ENCODE assay signal across 13 mouse cellular contexts in the genomic region with DNA sequence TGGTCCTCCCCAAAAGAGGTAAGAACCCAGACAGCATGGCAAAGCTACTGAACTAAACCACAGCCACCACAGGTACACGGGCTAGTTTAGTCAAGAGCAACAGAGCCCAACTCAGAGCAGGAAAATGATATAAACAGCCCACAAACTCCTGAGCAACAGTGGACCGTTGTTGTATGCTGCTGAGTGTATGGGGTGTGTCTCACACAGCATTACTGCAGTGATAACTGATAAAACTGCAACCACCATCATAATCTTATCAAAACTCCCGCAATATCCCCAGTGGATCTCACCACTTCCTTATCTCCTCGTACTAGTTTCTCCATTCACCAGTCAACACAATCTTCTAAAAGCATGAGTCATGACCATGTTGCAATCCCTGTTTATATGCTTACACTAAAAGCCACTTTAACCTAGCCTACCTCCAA. TPM values are rescaled to one million over a fixed set of nuclear protein-coding genes. Genes with fewer than 3 reads are reported as not detected.
DNase-seq lines count a peak whose midpoint lies in the region; ATAC-seq and TF ChIP-seq lines count a peak whose summit lies in the region.
"Had no signal": no experiment of that assay in that cellular context is flagged by ENCODE, and none has a peak within 500 bp of the region (broad histone marks: within the 10 kb centered on the region; RNA-seq: fewer than 3 reads in every experiment).

No protein-coding gene starts in this region.

- no peak for DNase-seq in heart, postnatal 10 days
- DNase-seq in MEL (ENCODE audit: low read depth, low spot score): peak; percentile 92
- no peak for DNase-seq in urinary bladder, postnatal 4 days (ENCODE audit: low spot score in 2 of 2)
- no peak for DNase-seq in cerebellum, postnatal 14 days
- no peak for DNase-seq in right cerebral cortex, adult 2 months (ENCODE audit: low spot score in 2 of 2)
- DNase-seq: adrenal gland, adult 8-10 months; cerebellum, adult 11-12 months; lung, embryonic 14.5 days had no signal

- TF ChIP-seq POLR2A in MEL (IDR thresholded peaks at IDR 0.05; ENCODE audit: control insufficient read depth in 1 of 2, insufficient read depth in 1 of 2, low read depth in 1 of 2, low read length in 2 of 2, poor library complexity in 1 of 2): peak in 1 of 2 experiments; percentile 54; a peak in 2 of 4 replicates

- H3K79me2 ChIP-seq in MEL (ENCODE audit: control insufficient read depth, insufficient read depth, low read length, poor library complexity): peaks cover 71% of the 10 kb centered on the region

- intact Hi-C loops in heart, postnatal 10 days (cut with DNase I): loop anchor here (2.0 kb wide), 1 partner anchor 17 kb away; a partner anchor contains a TSS

- ATAC-seq in heart, embryonic 11.5 days (replicated peaks; ENCODE audit: insufficient number of reproducible peaks, low FRiP score, low TSS enrichment): no peak
- ATAC-seq in intestine, postnatal 0 days: peak; percentile 72
- peak; percentile 84 for ATAC-seq in megakaryocyte-erythroid progenitor cell, adult 5-6 weeks (replicated peaks; ENCODE audit: low FRiP score, low TSS enrichment, poor library complexity, severe bottlenecking)

- H3K27ac ChIP-seq in heart, embryonic 11.5 days (ENCODE audit: low read depth, low read length): 0 out of 2 replicates have a peak overlapping the region, but pooled peaks have one; percentile 35
- H3K27ac ChIP-seq in MEL (ENCODE audit: control insufficient read depth, low read depth, low read length): peak overlapping the region; percentile 96
- no peak overlapping the region for H3K27ac ChIP-seq in intestine, postnatal 0 days (ENCODE audit: low read depth, low read length)
- H3K27ac ChIP-seq: embryonic facial prominence, embryonic 12.5 days; forebrain, embryonic 12.5 days had no signal

- no peaks in the 10 kb centered on the region for H3K36me3 ChIP-seq in heart, embryonic 11.5 days (ENCODE audit: control insufficient read depth, insufficient read depth, low read length)
- H3K36me3 ChIP-seq in MEL (ENCODE audit: control insufficient read depth in 1 of 2, insufficient read depth in 2 of 2, low read length in 2 of 2): peaks cover 3 to 90% of the 10 kb centered on the region in 2 experiments
- no peaks in the 10 kb centered on the region for H3K36me3 ChIP-seq in intestine, postnatal 0 days (ENCODE audit: control insufficient read depth, insufficient read depth)
- H3K36me3 ChIP-seq: embryonic facial prominence, embryonic 12.5 days; forebrain, embryonic 12.5 days had no signal

- no peak overlapping the region for H3K9ac ChIP-seq in heart, embryonic 11.5 days (ENCODE audit: low read depth, low read length)
- H3K9ac ChIP-seq in MEL (ENCODE audit: control insufficient read depth, low read depth, low read length, poor library complexity, severe bottlenecking): peak overlapping the region; percentile 68
- H3K9ac ChIP-seq in intestine, postnatal 0 days (ENCODE audit: low read depth, low read length): no peak overlapping the region
- H3K9ac ChIP-seq: embryonic facial prominence, embryonic 12.5 days; forebrain, embryonic 12.5 days; lung, embryonic 14.5 days had no signal

- H3K4me1 ChIP-seq in heart, embryonic 11.5 days (ENCODE audit: control insufficient read depth, insufficient read depth, low read length): peaks cover 18% of the 10 kb centered on the region
- peaks cover 44 to 79% of the 10 kb centered on the region in 2 experiments for H3K4me1 ChIP-seq in MEL (ENCODE audit: control insufficient read depth in 1 of 2, insufficient read depth in 2 of 2, low read length in 2 of 2)
- H3K4me1 ChIP-seq in intestine, postnatal 0 days (replicated peaks; ENCODE audit: control insufficient read depth, insufficient read depth, low read length): peaks cover 7% of the 10 kb centered on the region; the same call in 1 of the 2 replicates

- peak; percentile 99 to 100 for TF ChIP-seq EP300 in MEL (IDR thresholded peaks at IDR 0.05; ENCODE audit: low read depth in 1 of 2, low read length in 2 of 2)

- no peak overlapping the region for H3K4me3 ChIP-seq in heart, embryonic 11.5 days (ENCODE audit: low read depth, low read length)
- H3K4me3 ChIP-seq in MEL (ENCODE audit: control insufficient read depth in 1 of 2, insufficient read depth in 1 of 2, low read depth in 2 of 2, low read length in 2 of 2): peak overlapping the region in 1 of 2 experiments; percentile 33; a peak in 2 of 4 replicates
- H3K4me3 ChIP-seq in intestine, postnatal 0 days (ENCODE audit: low read depth, low read length): no peak overlapping the region
- H3K4me3 ChIP-seq: embryonic facial prominence, embryonic 12.5 days; forebrain, embryonic 12.5 days had no signal

- no peak overlapping the region for H3K4me2 ChIP-seq in heart, embryonic 11.5 days
- H3K4me2 ChIP-seq in intestine, postnatal 0 days (replicated peaks; ENCODE audit: low read depth): peak overlapping the region; percentile 24; the same call in 1 of the 2 replicates
- H3K4me2 ChIP-seq: embryonic facial prominence, embryonic 12.5 days; forebrain, embryonic 12.5 days; lung, embryonic 14.5 days had no signal

- H3K27me3 ChIP-seq in heart, embryonic 11.5 days (ENCODE audit: control insufficient read depth, insufficient read depth, low read length): no peaks in the 10 kb centered on the region
- no peaks in the 10 kb centered on the region for H3K27me3 ChIP-seq in MEL (ENCODE audit: control insufficient read depth in 1 of 2, insufficient read depth in 2 of 2, low read length in 2 of 2)
- no peaks in the 10 kb centered on the region for H3K27me3 ChIP-seq in intestine, postnatal 0 days (replicated peaks; ENCODE audit: control insufficient read depth, insufficient read depth, low read length)
- H3K27me3 ChIP-seq: embryonic facial prominence, embryonic 12.5 days; forebrain, embryonic 12.5 days had no signal

- TF ChIP-seq CTCF in MEL (IDR thresholded peaks at IDR 0.05 in 2 of 3, conservative IDR thresholded peaks at IDR 0.05 in 1 of 3; ENCODE audit: control insufficient read depth in 1 of 3, insufficient read depth in 1 of 3, low read depth in 2 of 3, low read length in 3 of 3, poor library complexity in 1 of 3, severe bottlenecking in 1 of 3): no peak
- no peak for TF ChIP-seq CTCF in intestine, postnatal 0 days (IDR thresholded peaks at IDR 0.05; ENCODE audit: low read depth)

- 40% methylated on average over 4 of the region's 4 CpGs for WGBS in heart, embryonic 11.5 days (ENCODE audit: insufficient replicate concordance)
- WGBS in intestine, postnatal 0 days: 36% methylated on average over 4 of the region's 4 CpGs

- TF ChIP-seq RAD21 in MEL (IDR thresholded peaks at IDR 0.05; ENCODE audit: low read depth, low read length): no peak

- H3K9me3 ChIP-seq in heart, embryonic 11.5 days (replicated peaks; ENCODE audit: control insufficient read depth, low read length): no peaks in the 10 kb centered on the region
- H3K9me3 ChIP-seq in MEL (replicated peaks; ENCODE audit: insufficient read depth, low read length): no peaks in the 10 kb centered on the region
- H3K9me3 ChIP-seq in intestine, postnatal 0 days (ENCODE audit: control insufficient read depth): no peaks in the 10 kb centered on the region
- H3K9me3 ChIP-seq: embryonic facial prominence, embryonic 12.5 days; forebrain, embryonic 12.5 days had no signal

TF ChIP-seq in MEL, 35 proteins besides CTCF, POLR2A, EP300 and RAD21 (continues in another document):
- no peak for TF ChIP-seq CHD1 (IDR thresholded peaks at IDR 0.05; ENCODE audit: low read depth, low read length)
- TF ChIP-seq TAL1 (IDR thresholded peaks at IDR 0.05; ENCODE audit: low read length): peak; percentile 74
- no peak; the same call in 1 of the 2 replicates for TF ChIP-seq CHD2 (IDR thresholded peaks at IDR 0.05; ENCODE audit: low read length)
- no peak for TF ChIP-seq KAT2A (conservative IDR thresholded peaks at IDR 0.05; ENCODE audit: low read depth, low read length)
- TF ChIP-seq ZKSCAN1 (IDR thresholded peaks at IDR 0.05; ENCODE audit: low read depth, low read length): no peak
- TF ChIP-seq GATA1 (IDR thresholded peaks at IDR 0.05; ENCODE audit: low read depth, low read length): peak; percentile 100
- TF ChIP-seq ZNF384 (IDR thresholded peaks at IDR 0.05; ENCODE audit: low read depth, low read length): no peak
- no peak for TF ChIP-seq NELFE (IDR thresholded peaks at IDR 0.05; ENCODE audit: low read depth, low read length)
- TF ChIP-seq BHLHE40 (IDR thresholded peaks at IDR 0.05; ENCODE audit: borderline replicate concordance, low read depth, low read length): peak; percentile 38; the same call in 1 of the 2 replicates
- TF ChIP-seq MEF2A (IDR thresholded peaks at IDR 0.05; ENCODE audit: extremely low read depth, insufficient replicate concordance, low read depth, low read length, poor library complexity, severe bottlenecking): no peak
- no peak for TF ChIP-seq USF2 (IDR thresholded peaks at IDR 0.05; ENCODE audit: borderline replicate concordance in 1 of 2, insufficient read depth in 1 of 2, low read depth in 1 of 2, low read length in 2 of 2)
- no peak; the same call in 1 of the 2 replicates for TF ChIP-seq HCFC1 (IDR thresholded peaks at IDR 0.05; ENCODE audit: low read depth, low read length)
- TF ChIP-seq MAZ (IDR thresholded peaks at IDR 0.05; ENCODE audit: low read depth, low read length): no peak; the same call in none of the 2 replicates
- no peak for TF ChIP-seq E2F4 (IDR thresholded peaks at IDR 0.05; ENCODE audit: borderline replicate concordance, low read depth, low read length)
- peak; percentile 87 for TF ChIP-seq GABPA (IDR thresholded peaks at IDR 0.05; ENCODE audit: low read depth, low read length)
- TF ChIP-seq ELF1 (IDR thresholded peaks at IDR 0.05; ENCODE audit: low read depth, low read length): no peak
- TF ChIP-seq TBP (IDR thresholded peaks at IDR 0.05; ENCODE audit: low read depth, low read length): peak; percentile 77; the same call in 1 of the 2 replicates
- TF ChIP-seq ZC3H11A (IDR thresholded peaks at IDR 0.05; ENCODE audit: low read depth, low read length): no peak
- TF ChIP-seq MXI1 (IDR thresholded peaks at IDR 0.05; ENCODE audit: low read depth, low read length): peak; percentile 53; the same call in 1 of the 2 replicates
- no peak for TF ChIP-seq UBTF (IDR thresholded peaks at IDR 0.05; ENCODE audit: borderline replicate concordance, insufficient read depth, low read depth, low read length)
- TF ChIP-seq JUND (IDR thresholded peaks at IDR 0.05; ENCODE audit: low read depth, low read length): peak; percentile 97

RNA-seq across cellular contexts. Expression of a gene that starts 16.6 kb away (rescaled TPM):
- polyA plus RNA-seq in heart, embryonic 11.5 days (2014; fragmentation: Nextera tagmentation; extraction: Ambion mirVana): 11.9 and 14.5 TPM in 2 replicates
- 10 to 100 TPM in 1 of 2 experiments, 1 to 10 TPM in 1; 8.0 to 10.8 TPM for total RNA-seq in heart, postnatal 10 days (2021)
- total RNA-seq in MEL (2012; rRNA removed): 44.8 and 57.4 TPM in 2 replicates
- 10 to 100 TPM in 1 of 2 experiments, not detected in 1; 61.1 TPM for polyA plus RNA-seq in MEL (2012; ENCODE audit: insufficient read depth in 1 of 2, insufficient read length in 2 of 2, low read depth in 1 of 2, low replicate concordance in 2 of 2, missing spikeins in 1 of 2)
- polyA plus RNA-seq in intestine, postnatal 0 days (2015; fragmentation: Nextera tagmentation; extraction: Ambion mirVana): 12.4 and 14.7 TPM in 2 replicates
- total RNA-seq in megakaryocyte-erythroid progenitor cell, adult 5-6 weeks (2014; fragmentation: Nextera tagmentation): 4.8 and 10.0 TPM in 2 replicates
- 16.3 and 21.6 TPM in 2 replicates for total RNA-seq in megakaryocyte-erythroid progenitor cell, adult 5-6 weeks (2017)
